Mouse (Mus musculus) limb, embryonic 13.5 days (tissue): Measurements from ENCODE around the gene Cntn4. TPM values are rescaled to one million over a fixed set of nuclear protein-coding genes. Genes with fewer than 3 reads are reported as not detected.

Source experiments
- ATAC-seq: fragments of 200-750 bp; cut with Nextera tagmentation; 2 replicates; pipeline ENCODE4 v1.8.0; 2017; ENCODE audit warnings: low read depth, moderate number of reproducible peaks, moderate TSS enrichment; ENCODE audit not compliant: low FRiP score
- H3K27ac ChIP-seq: fragments of 300-500 bp; sonication (generic); 2 replicates; pipeline ENCODE4 v1.5.1; 2015; ENCODE audit warnings: inconsistent platforms, mild to moderate bottlenecking, moderate library complexity
- H3K27me3 ChIP-seq: fragments of 300-500 bp; sonication (generic); 2 replicates; pipeline ENCODE4 v1.6.1; 2015; ENCODE audit warnings: mild to moderate bottlenecking, inconsistent platforms
- H3K36me3 ChIP-seq: fragments of 300-500 bp; sonication (generic); 2 replicates; pipeline ENCODE4 v1.6.1; 2015; ENCODE audit warnings: inconsistent platforms, mild to moderate bottlenecking, moderate library complexity
- H3K4me1 ChIP-seq: fragments of 300-500 bp; sonication (generic); 2 replicates; pipeline ENCODE4 v1.6.1; 2015; ENCODE audit warnings: inconsistent platforms
- H3K4me2 ChIP-seq: fragments of 300-500 bp; sonication (generic); replicated peaks from 2 replicates; pipeline ENCODE4 v1.6.1; 2015; ENCODE audit warnings: inconsistent platforms, mild to moderate bottlenecking, moderate library complexity
- H3K4me3 ChIP-seq: fragments of 300-500 bp; sonication (generic); 2 replicates; pipeline ENCODE4 v1.5.1; 2015; ENCODE audit warnings: moderate library complexity, mild to moderate bottlenecking, inconsistent platforms
- H3K9ac ChIP-seq: fragments of 300-500 bp; sonication (generic); 2 replicates; pipeline ENCODE4 v1.6.1; 2015; ENCODE audit warnings: mild to moderate bottlenecking, inconsistent platforms
- H3K9me3 ChIP-seq: fragments of 300-500 bp; sonication (generic); 2 replicates; pipeline ENCODE4 v1.6.1; 2016; ENCODE audit warnings: inconsistent platforms
- WGBS: fragments of 180-500 bp; shearing (Covaris S2); methylation state at CpG from one replicate; pipeline ENCODE4 v1.1.7; 2015; 5-methylcytosine and 5-hydroxymethylcytosine counted together
- polyA plus RNA-seq: library from polyadenylated mRNA; unstranded; fragments of >200 nt; fragmentation: Nextera tagmentation; extraction: Ambion mirVana; gene quantifications from 2 replicates; pipeline ENCODE4 v1.2.1, GENCODE M21; 2015

Cntn4 gene
- polyA plus RNA-seq: 1.4 and 1.8 TPM in 2 replicates

DNA sequence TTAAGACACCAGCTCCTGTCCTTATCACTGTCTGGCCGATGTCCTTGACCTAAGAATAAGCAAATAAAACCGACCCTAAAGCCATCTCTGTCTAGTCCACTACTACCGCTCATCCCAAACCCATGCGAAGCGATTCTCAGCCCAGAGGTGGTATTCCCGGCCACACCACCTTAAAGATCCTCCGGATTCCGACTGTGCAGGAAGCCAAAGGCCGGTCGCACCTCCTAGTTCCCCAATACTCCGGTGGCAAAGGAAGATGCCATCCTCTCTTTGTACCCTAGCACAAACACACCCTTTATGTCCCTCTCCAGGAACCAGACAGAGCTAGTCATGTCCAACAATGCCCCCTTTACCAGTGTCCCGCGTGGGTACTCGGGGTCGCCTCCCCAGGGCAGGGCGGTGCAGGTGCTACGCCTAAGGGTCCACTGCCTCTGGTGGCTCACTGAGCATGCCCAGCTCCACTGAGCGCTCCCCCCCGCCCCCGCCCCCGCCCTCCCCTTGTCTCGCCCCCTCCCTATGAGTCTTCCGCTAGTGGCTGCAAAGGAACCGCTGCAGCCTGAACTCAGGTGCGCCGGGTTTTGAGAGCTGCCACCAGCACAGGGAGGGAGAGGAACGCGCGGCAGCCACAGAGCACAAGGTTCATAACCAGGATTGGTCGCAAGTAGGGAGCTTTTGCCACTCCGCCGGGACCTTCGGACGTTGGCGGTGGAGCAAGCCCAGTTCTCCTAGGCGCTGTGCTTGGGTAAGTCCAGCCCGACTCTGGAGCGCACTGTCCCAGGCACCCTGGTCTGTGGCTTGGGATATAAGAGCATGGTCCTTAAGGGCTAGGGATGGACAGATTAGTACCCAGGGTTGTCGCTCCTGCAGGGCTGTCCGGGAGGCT is at the start of gene Cntn4:
Gene Cntn4, plus strand, starts transcription at position 512 of the 883 bp plus-strand sequence.
- Histone ChIP-seq H3K4me2 (peak within 1 kb of the TSS; percentile 81), H3K4me1 (peaks cover 17% of the 10 kb centered on the region), H3K9me3 (no peaks in the 10 kb centered on the region), H3K36me3 (no peaks in the 10 kb centered on the region), H3K4me3 (peak within 1 kb of the TSS; percentile 45), H3K27me3 (peaks cover 50% of the 10 kb centered on the region), H3K27ac (no peak within 1 kb of the TSS), H3K9ac (0 out of 2 replicates have a peak within 1 kb of the TSS, but pooled peaks have one; percentile 26)
- WGBS: 2% methylated on average over 39 of the region's 40 CpGs
- ATAC-seq: peak; percentile 68

- H3K27ac ChIP-seq: no peak overlapping the region
- no peaks in the 10 kb centered on the region for H3K9me3 ChIP-seq
- no peak overlapping the region for H3K9ac ChIP-seq
- H3K4me2 ChIP-seq: no peak overlapping the region
- H3K36me3 ChIP-seq: no peaks in the 10 kb centered on the region
- no peak for ATAC-seq
- 70% methylated on average over 4 of the region's 4 CpGs for WGBS
- H3K4me3 ChIP-seq: no peak overlapping the region
- H3K4me1 ChIP-seq: peaks cover 17% of the 10 kb centered on the region
- peaks cover 29% of the 10 kb centered on the region for H3K27me3 ChIP-seq
Observed at GRCm38 (mm10) chr6:105674276-105674675, 3.2 kb upstream of the Cntn4 start.

- H3K27me3 ChIP-seq: peaks cover 37% of the 10 kb centered on the region
- H3K9ac ChIP-seq: no peak overlapping the region
- no peak overlapping the region for H3K4me2 ChIP-seq
- peaks cover 17% of the 10 kb centered on the region for H3K4me1 ChIP-seq
- H3K4me3 ChIP-seq: no peak overlapping the region
- ATAC-seq: no peak
- H3K9me3 ChIP-seq: no peaks in the 10 kb centered on the region
- H3K27ac ChIP-seq: no peak overlapping the region
- H3K36me3 ChIP-seq: no peaks in the 10 kb centered on the region
- 41% methylated on average over 3 of the region's 3 CpGs for WGBS
Observed at GRCm38 (mm10) chr6:105675099-105675498, 2.4 kb upstream of the Cntn4 start.

GRCm38 (mm10) chr6:105676637-105677036 is 823 bp upstream of the Cntn4 start:
- 0 out of 2 replicates have a peak, but pooled peaks have one; percentile 8 for ATAC-seq
- H3K4me3 ChIP-seq: peak overlapping the region; percentile 45
- WGBS: 2% methylated on average over 5 of the region's 5 CpGs

DNA sequence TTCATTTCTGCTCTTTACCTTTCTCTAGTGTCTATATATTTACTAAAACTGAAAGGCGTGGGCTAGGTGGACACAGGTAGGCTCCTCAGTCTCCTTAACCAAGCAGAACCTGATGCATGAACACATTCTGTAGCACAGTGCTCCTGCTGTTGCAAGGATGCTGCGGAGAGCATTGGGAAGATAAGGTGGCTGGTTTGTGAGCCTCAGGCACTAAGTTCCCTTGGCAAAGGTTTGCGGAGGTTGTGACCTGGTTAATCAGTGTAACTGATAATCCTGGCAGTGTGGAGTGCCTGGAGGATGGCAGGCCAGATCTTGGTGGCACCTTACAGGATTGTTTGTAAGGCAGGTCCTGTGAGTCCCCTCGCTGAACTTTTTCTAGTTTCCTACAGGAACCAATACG is 1.3 kb downstream of the Cntn4 start:
- Histone ChIP-seq H3K27me3 (peaks cover 50% of the 10 kb centered on the region), H3K4me2 (peak overlapping the region; percentile 81; the same call in 1 of the 2 replicates), H3K9ac (no peak overlapping the region), H3K4me3 (0 out of 2 replicates have a peak overlapping the region, but pooled peaks have one; percentile 45), H3K9me3 (no peaks in the 10 kb centered on the region), H3K27ac (no peak overlapping the region), H3K36me3 (no peaks in the 10 kb centered on the region), H3K4me1 (peaks cover 17% of the 10 kb centered on the region)
- WGBS: 11% methylated on average over 5 of the region's 5 CpGs
- ATAC-seq: no peak

More at GRCm38 (mm10) chr6:105676637-105677036, 823 bp upstream of the Cntn4 start:
- H3K4me2 ChIP-seq: peak overlapping the region; percentile 81
- peaks cover 50% of the 10 kb centered on the region for H3K27me3 ChIP-seq
- no peaks in the 10 kb centered on the region for H3K9me3 ChIP-seq
- H3K36me3 ChIP-seq: no peaks in the 10 kb centered on the region
- no peak overlapping the region for H3K27ac ChIP-seq
- peaks cover 17% of the 10 kb centered on the region for H3K4me1 ChIP-seq
- H3K9ac ChIP-seq: no peak overlapping the region

- 64% methylated on average over 2 of the region's 2 CpGs for WGBS
- H3K27ac ChIP-seq: no peak overlapping the region
- H3K9ac ChIP-seq: no peak overlapping the region
- H3K4me2 ChIP-seq: no peak overlapping the region
- ATAC-seq: no peak
- H3K9me3 ChIP-seq: no peaks in the 10 kb centered on the region
- peaks cover 48% of the 10 kb centered on the region for H3K27me3 ChIP-seq
- peaks cover 16% of the 10 kb centered on the region for H3K4me1 ChIP-seq
- no peaks in the 10 kb centered on the region for H3K36me3 ChIP-seq
- no peak overlapping the region for H3K4me3 ChIP-seq
Observed at GRCm38 (mm10) chr6:105681496-105681895, 4.0 kb downstream of the Cntn4 start.

GRCm38 (mm10) chr6:105683251-105683650 is 5.8 kb downstream of the Cntn4 start:
- H3K36me3 ChIP-seq: no peaks in the 10 kb centered on the region
- peaks cover 31% of the 10 kb centered on the region for H3K27me3 ChIP-seq
- no peak overlapping the region for H3K4me3 ChIP-seq
- no peak overlapping the region for H3K27ac ChIP-seq
- WGBS: 82% methylated on average over 5 of the region's 5 CpGs
- ATAC-seq: no peak
- H3K4me1 ChIP-seq: no peaks in the 10 kb centered on the region
- no peaks in the 10 kb centered on the region for H3K9me3 ChIP-seq
- H3K4me2 ChIP-seq: no peak overlapping the region
- no peak overlapping the region for H3K9ac ChIP-seq

DNA sequence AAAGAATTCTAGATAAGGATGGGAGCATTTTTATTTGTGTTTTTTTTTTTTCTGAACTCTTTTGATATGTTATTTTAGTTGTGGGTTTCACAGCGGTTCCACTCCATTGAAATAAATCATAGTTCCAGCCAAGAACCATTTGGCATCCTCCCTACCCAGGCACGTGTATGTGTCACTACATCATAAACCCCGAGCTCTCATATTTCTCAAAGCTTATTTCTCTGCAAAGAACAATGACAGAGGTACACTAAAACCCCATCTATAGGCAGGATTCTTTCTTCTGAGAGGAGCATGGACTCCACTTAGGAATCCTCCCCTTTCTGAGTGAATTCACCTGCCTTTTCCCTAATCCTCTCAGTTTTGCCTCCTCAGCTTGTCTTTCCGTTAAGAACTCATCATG is 6.7 kb downstream of the Cntn4 start:
- Histone ChIP-seq H3K4me3 (no peak overlapping the region), H3K27ac (no peak overlapping the region), H3K9me3 (no peaks in the 10 kb centered on the region), H3K9ac (no peak overlapping the region), H3K36me3 (no peaks in the 10 kb centered on the region), H3K4me1 (no peaks in the 10 kb centered on the region), H3K27me3 (peaks cover 22% of the 10 kb centered on the region), H3K4me2 (no peak overlapping the region)
- ATAC-seq: no peak
- 54% methylated on average over 4 of the region's 4 CpGs for WGBS

GRCm38 (mm10) chr6:105688195-105688594 is 10.7 kb downstream of the Cntn4 start:
- H3K27ac ChIP-seq: no peak overlapping the region
- no peaks in the 10 kb centered on the region for H3K27me3 ChIP-seq
- no peak overlapping the region for H3K4me2 ChIP-seq
- H3K36me3 ChIP-seq: no peaks in the 10 kb centered on the region
- H3K4me1 ChIP-seq: no peaks in the 10 kb centered on the region
- ATAC-seq: no peak
- H3K9me3 ChIP-seq: no peaks in the 10 kb centered on the region
- H3K9ac ChIP-seq: no peak overlapping the region
- no peak overlapping the region for H3K4me3 ChIP-seq

DNA sequence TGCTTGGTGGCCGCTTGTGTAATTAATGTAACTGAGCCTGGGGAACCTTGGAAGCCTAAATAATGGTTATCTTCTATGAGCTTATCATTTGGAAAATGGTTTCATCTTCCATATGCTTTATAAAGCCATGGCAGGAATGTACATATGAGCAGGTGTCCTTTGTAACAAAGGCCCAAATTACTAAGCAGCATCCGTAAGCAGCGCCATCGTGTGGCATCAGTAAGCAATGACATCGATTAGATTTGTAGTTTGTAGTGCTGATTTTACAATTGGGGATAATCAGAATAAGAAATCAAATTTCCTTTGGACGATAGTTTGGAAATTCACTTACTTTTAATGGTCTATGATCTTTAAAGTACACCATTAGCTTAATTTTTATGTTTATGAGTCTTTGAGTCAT is 64.6 kb downstream of the Cntn4 start:
- H3K9ac ChIP-seq: no peak overlapping the region
- no peaks in the 10 kb centered on the region for H3K36me3 ChIP-seq
- H3K27me3 ChIP-seq: no peaks in the 10 kb centered on the region
- no peak overlapping the region for H3K4me2 ChIP-seq
- H3K27ac ChIP-seq: no peak overlapping the region
- WGBS: 28% methylated on average over 6 of the region's 6 CpGs
- H3K4me3 ChIP-seq: no peak overlapping the region
- no peak for ATAC-seq
- no peaks in the 10 kb centered on the region for H3K9me3 ChIP-seq
- H3K4me1 ChIP-seq: no peaks in the 10 kb centered on the region

DNA sequence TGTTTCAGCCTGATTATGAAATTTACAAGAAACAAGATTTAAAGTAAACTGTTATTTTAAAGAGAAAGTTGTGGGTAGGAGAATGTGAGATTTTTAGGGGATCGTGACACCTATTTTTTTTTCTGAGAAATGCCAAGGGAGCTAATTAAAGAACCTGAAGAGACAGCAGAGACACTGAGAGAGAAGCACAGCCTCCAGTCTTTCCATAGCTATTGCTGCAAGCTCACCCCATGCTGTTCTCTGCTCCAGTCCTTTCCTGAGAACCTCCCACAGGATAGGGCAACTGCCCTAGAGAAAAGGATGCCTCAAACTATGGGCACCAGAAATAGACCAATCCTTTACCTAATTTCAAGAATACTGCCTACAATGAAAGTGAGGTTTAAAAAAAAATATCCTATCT is 103.2 kb downstream of the Cntn4 start:
- Histone ChIP-seq H3K4me3 (no peak overlapping the region), H3K9ac (no peak overlapping the region), H3K27me3 (no peaks in the 10 kb centered on the region), H3K27ac (no peak overlapping the region), H3K36me3 (no peaks in the 10 kb centered on the region), H3K4me1 (no peaks in the 10 kb centered on the region), H3K9me3 (no peaks in the 10 kb centered on the region), H3K4me2 (no peak overlapping the region)
- WGBS: 82% methylated on average over 1 of the region's 1 CpGs
- ATAC-seq: no peak

GRCm38 (mm10) chr6:105788462-105788861 is 111.0 kb downstream of the Cntn4 start:
- H3K9ac ChIP-seq: no peak overlapping the region
- no peaks in the 10 kb centered on the region for H3K27me3 ChIP-seq
- H3K4me3 ChIP-seq: no peak overlapping the region
- WGBS: 85% methylated on average over 2 of the region's 2 CpGs
- no peak overlapping the region for H3K4me2 ChIP-seq
- ATAC-seq: no peak
- no peaks in the 10 kb centered on the region for H3K9me3 ChIP-seq
- H3K36me3 ChIP-seq: no peaks in the 10 kb centered on the region
- no peak overlapping the region for H3K27ac ChIP-seq
- H3K4me1 ChIP-seq: no peaks in the 10 kb centered on the region
